Mouse (Mus musculus): ENCODE data around the gene Ism1. TPM values are rescaled to one million over a fixed set of nuclear protein-coding genes. Genes with fewer than 3 reads are reported as not detected.

The Ism1 gene
- total RNA-seq, 1 experiment: 0.76 TPM

- peak; percentile 25 for DNase-seq (ENCODE audit: low read depth, low spot score)
- Histone ChIP-seq H3K36me3 (ENCODE audit: control insufficient read depth, insufficient read depth, low read length, poor library complexity, severe bottlenecking) (no peaks in the 10 kb centered on the region), H3K4me3 (ENCODE audit: insufficient read depth in 1 of 2, low read depth in 1 of 2, low read length in 2 of 2, poor library complexity in 1 of 2, severe bottlenecking in 1 of 2) (no peak overlapping the region), H3K4me1 (ENCODE audit: control insufficient read depth in 2 of 2, insufficient read depth in 2 of 2, low read length in 2 of 2, poor library complexity in 1 of 2) (no peaks in the 10 kb centered on the region), H3K9me3 (ENCODE audit: control insufficient read depth, insufficient read depth, low read depth, low read length) (no peaks in the 10 kb centered on the region), H3K27ac (ENCODE audit: insufficient read depth, low read depth, low read length, poor library complexity, severe bottlenecking) (no peak overlapping the region), H3K9ac (ENCODE audit: insufficient read depth, low read depth, low read length, poor library complexity, severe bottlenecking) (no peak overlapping the region)
- in situ Hi-C loops (cut with MboI; ENCODE audit: low sequenced_read_pairs in 2 of 2, unreplicated experiment in 2 of 2): no loop called here
- TF ChIP-seq HCFC1 (IDR thresholded peaks at IDR 0.05; ENCODE audit: borderline replicate concordance, insufficient read depth, low read length): no peak
- TF ChIP-seq MAFK (IDR thresholded peaks at IDR 0.05; ENCODE audit: insufficient read depth, low read depth, low read length): no peak
- TF ChIP-seq ZNF384 (IDR thresholded peaks at IDR 0.05; ENCODE audit: low read depth, low read length): no peak
- no peak for TF ChIP-seq CHD2 (IDR thresholded peaks at IDR 0.05; ENCODE audit: low read depth, low read length)
- TF ChIP-seq ZC3H11A (IDR thresholded peaks at IDR 0.05; ENCODE audit: borderline replicate concordance, low read depth, low read length): no peak
Observed at GRCm38 (mm10) chr2:139717772-139718171, 39.8 kb downstream of the Ism1 start.

DNA sequence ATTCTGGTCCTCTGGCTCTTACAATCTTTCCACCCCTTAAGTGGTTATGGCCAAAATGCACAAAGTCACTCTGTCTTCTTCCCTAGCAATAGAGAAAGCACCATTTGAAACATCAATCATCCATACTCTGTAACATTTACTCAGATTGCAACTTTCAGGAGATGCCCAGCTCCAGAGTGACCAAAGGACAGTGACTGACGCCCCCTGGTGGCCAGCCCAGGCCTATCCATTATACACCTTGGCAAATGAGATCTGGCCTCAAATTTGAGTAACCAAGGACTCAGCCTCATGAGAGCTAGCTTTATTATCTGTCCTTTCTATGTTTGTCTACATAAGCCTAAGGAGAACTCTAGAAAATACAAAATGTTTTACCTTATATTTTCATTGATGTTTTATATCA, 44.7 kb downstream of the Ism1 start:
- DNase-seq (ENCODE audit: low read depth, low spot score): no peak
- Histone ChIP-seq H3K4me3 (ENCODE audit: insufficient read depth in 1 of 2, low read depth in 1 of 2, low read length in 2 of 2, poor library complexity in 1 of 2, severe bottlenecking in 1 of 2) (no peak overlapping the region), H3K9ac (ENCODE audit: insufficient read depth, low read depth, low read length, poor library complexity, severe bottlenecking) (no peak overlapping the region), H3K4me1 (ENCODE audit: control insufficient read depth in 2 of 2, insufficient read depth in 2 of 2, low read length in 2 of 2, poor library complexity in 1 of 2) (no peaks in the 10 kb centered on the region), H3K36me3 (ENCODE audit: control insufficient read depth, insufficient read depth, low read length, poor library complexity, severe bottlenecking) (no peaks in the 10 kb centered on the region), H3K9me3 (ENCODE audit: control insufficient read depth, insufficient read depth, low read depth, low read length) (no peaks in the 10 kb centered on the region), H3K27ac (ENCODE audit: insufficient read depth, low read depth, low read length, poor library complexity, severe bottlenecking) (no peak overlapping the region)
- in situ Hi-C loops (cut with MboI; ENCODE audit: low sequenced_read_pairs in 2 of 2, unreplicated experiment in 2 of 2): loop anchor here in 1 of 2 experiments (10.0 kb wide), 1 partner anchor 128 kb away; no protein-coding TSS in a partner anchor
- peak; percentile 70; the same call in 1 of the 2 replicates for TF ChIP-seq ZC3H11A (IDR thresholded peaks at IDR 0.05; ENCODE audit: borderline replicate concordance, low read depth, low read length)
- no peak for TF ChIP-seq ZNF384 (IDR thresholded peaks at IDR 0.05; ENCODE audit: low read depth, low read length)
- TF ChIP-seq HCFC1 (IDR thresholded peaks at IDR 0.05; ENCODE audit: borderline replicate concordance, insufficient read depth, low read length): no peak
- TF ChIP-seq CHD2 (IDR thresholded peaks at IDR 0.05; ENCODE audit: low read depth, low read length): no peak

DNA sequence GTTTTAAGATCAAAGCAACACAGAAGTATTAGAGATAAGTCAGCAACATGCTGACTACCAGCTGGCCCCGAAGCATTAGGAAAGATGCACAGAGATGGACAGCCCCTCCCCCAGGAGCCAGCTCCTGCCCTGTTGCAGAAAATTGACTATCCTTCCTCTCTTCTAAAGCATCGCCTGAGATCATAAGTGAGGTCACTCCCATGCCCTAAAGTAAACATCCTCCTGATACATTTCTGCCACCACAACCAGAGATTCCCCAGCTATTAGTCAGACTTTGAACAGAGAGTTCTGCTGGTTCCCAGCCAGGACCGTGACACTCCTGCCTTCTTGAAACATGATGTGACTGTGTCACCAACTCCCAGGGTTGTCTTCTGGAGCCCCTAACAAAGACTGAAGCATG, 45.3 kb downstream of the Ism1 start:
- H3K9me3 ChIP-seq (ENCODE audit: control insufficient read depth, insufficient read depth, low read depth, low read length): no peaks in the 10 kb centered on the region
- TF ChIP-seq ZNF384 (IDR thresholded peaks at IDR 0.05; ENCODE audit: low read depth, low read length): no peak
- no peak for TF ChIP-seq ZC3H11A (IDR thresholded peaks at IDR 0.05; ENCODE audit: borderline replicate concordance, low read depth, low read length)
- TF ChIP-seq MAFK (IDR thresholded peaks at IDR 0.05; ENCODE audit: insufficient read depth, low read depth, low read length): no peak
- no peak for TF ChIP-seq CHD2 (IDR thresholded peaks at IDR 0.05; ENCODE audit: low read depth, low read length)
- TF ChIP-seq HCFC1 (IDR thresholded peaks at IDR 0.05; ENCODE audit: borderline replicate concordance, insufficient read depth, low read length): no peak
- no peak overlapping the region for H3K9ac ChIP-seq (ENCODE audit: insufficient read depth, low read depth, low read length, poor library complexity, severe bottlenecking)
- no peaks in the 10 kb centered on the region for H3K4me1 ChIP-seq (ENCODE audit: control insufficient read depth in 2 of 2, insufficient read depth in 2 of 2, low read length in 2 of 2, poor library complexity in 1 of 2)
- no peak overlapping the region for H3K4me3 ChIP-seq (ENCODE audit: insufficient read depth in 1 of 2, low read depth in 1 of 2, low read length in 2 of 2, poor library complexity in 1 of 2, severe bottlenecking in 1 of 2)
- no peak for DNase-seq (ENCODE audit: low read depth, low spot score)
- in situ Hi-C loops (cut with MboI; ENCODE audit: low sequenced_read_pairs in 2 of 2, unreplicated experiment in 2 of 2): loop anchor here in 1 of 2 experiments (10.0 kb wide), 1 partner anchor 129 kb away; no protein-coding TSS in a partner anchor
- H3K27ac ChIP-seq (ENCODE audit: insufficient read depth, low read depth, low read length, poor library complexity, severe bottlenecking): no peak overlapping the region
- no peaks in the 10 kb centered on the region for H3K36me3 ChIP-seq (ENCODE audit: control insufficient read depth, insufficient read depth, low read length, poor library complexity, severe bottlenecking)

DNA sequence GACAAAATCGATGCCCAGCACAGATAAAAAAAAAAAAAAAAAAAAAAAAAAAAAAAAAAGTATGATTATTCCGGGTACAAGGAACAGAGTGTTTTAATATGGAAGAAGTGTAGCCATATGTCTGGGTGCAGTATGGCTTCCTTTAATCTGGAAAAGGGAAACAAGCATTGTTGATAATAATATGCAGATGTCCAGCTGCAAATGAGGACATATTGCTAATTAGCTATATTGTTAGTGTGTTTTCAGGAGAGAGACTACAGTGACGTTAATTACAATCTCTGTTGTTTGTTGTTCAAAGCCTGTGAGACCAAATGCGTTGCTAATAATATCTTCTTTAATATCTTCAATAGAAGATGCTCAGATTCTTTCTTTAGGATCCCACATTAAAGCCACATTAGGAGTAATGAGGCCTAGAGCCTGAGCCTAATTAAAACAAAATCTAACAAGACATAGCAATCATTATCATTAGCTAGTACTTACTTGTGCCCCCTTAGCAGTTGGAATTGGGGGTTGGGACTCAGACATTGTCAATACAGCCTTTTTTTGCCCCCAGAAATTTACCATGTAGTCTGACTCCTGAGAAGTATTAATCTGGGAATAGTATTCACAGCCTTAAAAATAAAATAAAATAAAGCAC, 46.3 kb downstream of the Ism1 start:
- Histone ChIP-seq H3K4me1 (ENCODE audit: control insufficient read depth in 2 of 2, insufficient read depth in 2 of 2, low read length in 2 of 2, poor library complexity in 1 of 2) (no peaks in the 10 kb centered on the region), H3K36me3 (ENCODE audit: control insufficient read depth, insufficient read depth, low read length, poor library complexity, severe bottlenecking) (no peaks in the 10 kb centered on the region), H3K4me3 (ENCODE audit: insufficient read depth in 1 of 2, low read depth in 1 of 2, low read length in 2 of 2, poor library complexity in 1 of 2, severe bottlenecking in 1 of 2) (no peak overlapping the region), H3K9me3 (ENCODE audit: control insufficient read depth, insufficient read depth, low read depth, low read length) (no peaks in the 10 kb centered on the region), H3K9ac (ENCODE audit: insufficient read depth, low read depth, low read length, poor library complexity, severe bottlenecking) (no peak overlapping the region), H3K27ac (ENCODE audit: insufficient read depth, low read depth, low read length, poor library complexity, severe bottlenecking) (no peak overlapping the region)
- DNase-seq (ENCODE audit: low read depth, low spot score): no peak
- in situ Hi-C loops (cut with MboI; ENCODE audit: low sequenced_read_pairs in 2 of 2, unreplicated experiment in 2 of 2): loop anchor here in 1 of 2 experiments (10.0 kb wide), 1 partner anchor 130 kb away; no protein-coding TSS in a partner anchor
- TF ChIP-seq HCFC1 (IDR thresholded peaks at IDR 0.05; ENCODE audit: borderline replicate concordance, insufficient read depth, low read length): no peak
- TF ChIP-seq CHD2 (IDR thresholded peaks at IDR 0.05; ENCODE audit: low read depth, low read length): no peak
- TF ChIP-seq ZNF384 (IDR thresholded peaks at IDR 0.05; ENCODE audit: low read depth, low read length): no peak
- no peak for TF ChIP-seq ZC3H11A (IDR thresholded peaks at IDR 0.05; ENCODE audit: borderline replicate concordance, low read depth, low read length)
- no peak for TF ChIP-seq MAFK (IDR thresholded peaks at IDR 0.05; ENCODE audit: insufficient read depth, low read depth, low read length)
